ENCODE assay signal across 12 mouse cellular contexts in the genomic region with DNA sequence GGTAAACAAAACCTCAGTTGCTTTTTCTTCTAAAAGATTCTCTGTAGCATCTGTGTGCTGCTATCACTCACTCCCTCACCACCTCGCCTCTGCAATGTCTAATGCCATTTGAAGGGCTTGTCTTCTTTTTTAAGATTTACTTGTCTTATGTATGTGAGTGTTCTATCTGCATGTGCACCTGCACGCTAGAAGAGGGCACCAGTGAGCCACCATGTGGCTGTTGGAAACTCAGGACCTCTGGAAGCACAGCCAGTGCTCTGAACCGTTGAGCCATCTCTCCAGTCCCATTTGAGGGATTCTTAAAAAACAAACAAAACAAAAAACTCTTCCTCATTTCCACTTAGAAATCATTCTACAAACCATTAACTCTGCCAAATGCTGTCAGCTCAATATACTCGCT.
DNase-seq lines count a peak whose midpoint lies in the region; ATAC-seq and TF ChIP-seq lines count a peak whose summit lies in the region.
"Had no signal": no experiment of that assay in that cellular context is flagged by ENCODE, and none has a peak within 500 bp of the region (broad histone marks: within the 10 kb centered on the region; RNA-seq: fewer than 3 reads in every experiment).

No protein-coding gene starts in this region.

- no peak overlapping the region for H3K27ac ChIP-seq in kidney, postnatal 0 days
- H3K27ac ChIP-seq: heart, embryonic 15.5 days; liver, embryonic 15.5 days had no signal

- intact Hi-C loops in left cerebral cortex, postnatal 4 days (cut with DNase I): no loop called here

- H3K9me3 ChIP-seq in kidney, postnatal 0 days (replicated peaks; ENCODE audit: low read length): no peaks in the 10 kb centered on the region
- H3K9me3 ChIP-seq: heart, embryonic 15.5 days; liver, embryonic 15.5 days had no signal

- 76% methylated on average over 4 of the region's 4 CpGs for WGBS in kidney, postnatal 0 days

- H3K36me3 ChIP-seq in kidney, postnatal 0 days (ENCODE audit: insufficient read depth, low read length): peaks cover 34% of the 10 kb centered on the region

- DNase-seq in kidney, postnatal 0 days (ENCODE audit: low spot score): peak; percentile 14
- no peak for DNase-seq in kidney, adult 18-20 months
- DNase-seq in 3T3-L1 (ENCODE audit: low read depth, low spot score) (peak; percentile 15), A20 (ENCODE audit: low read depth, low spot score) (peak; percentile 21)
- DNase-seq in brain, adult 2 months (ENCODE audit: low read depth, low spot score): peak; percentile 51
- no peak for DNase-seq in left cerebral cortex, postnatal 4 days
- DNase-seq: cerebellum, adult 9-10 months; kidney, adult 11 months; right cerebral cortex, adult 18-20 months had no signal

- H3K4me3 ChIP-seq in kidney, postnatal 0 days (replicated peaks; ENCODE audit: low read depth, low read length): no peak overlapping the region
- H3K4me3 ChIP-seq: heart, embryonic 15.5 days; liver, embryonic 15.5 days had no signal

- H3K9ac ChIP-seq in kidney, postnatal 0 days (ENCODE audit: low read depth, low read length): no peak overlapping the region
- H3K9ac ChIP-seq: heart, embryonic 15.5 days; liver, embryonic 15.5 days had no signal

- H3K4me1 ChIP-seq in kidney, postnatal 0 days (replicated peaks; ENCODE audit: insufficient read depth, low read length): no peaks in the 10 kb centered on the region
- H3K4me1 ChIP-seq: heart, embryonic 15.5 days; liver, embryonic 15.5 days had no signal

- no peaks in the 10 kb centered on the region for H3K27me3 ChIP-seq in kidney, postnatal 0 days (ENCODE audit: insufficient read depth, low read length)
- H3K27me3 ChIP-seq: heart, embryonic 15.5 days; liver, embryonic 15.5 days had no signal

- ATAC-seq in kidney, postnatal 0 days (replicated peaks; ENCODE audit: low FRiP score, low read depth): no peak
- ATAC-seq in granulocyte monocyte progenitor cell, adult 5-6 weeks (replicated peaks; ENCODE audit: poor library complexity, severe bottlenecking): no peak

- peak; percentile 41 for TF ChIP-seq CTCF in kidney, postnatal 0 days (IDR thresholded peaks at IDR 0.05; ENCODE audit: low read depth)

- H3K4me2 ChIP-seq in kidney, postnatal 0 days (ENCODE audit: low read length): no peak overlapping the region
- H3K4me2 ChIP-seq: heart, embryonic 15.5 days; liver, embryonic 15.5 days had no signal

Comparison
In these comparisons a context has a peak if more than half of its experiments do, and no peak if none do; other contexts are left out.
1. DNase-seq: peak in kidney, postnatal 0 days (single experiment), 3T3-L1 (single experiment), A20 (single experiment) and brain, adult 2 months (single experiment); none in kidney, adult 18-20 months (single experiment) and left cerebral cortex, postnatal 4 days (single experiment).